Mouse (Mus musculus) kidney, adult 9 months (tissue): Measurements from ENCODE around the gene Il18r1.
A peak's percentile ranks its signal among the peaks of the same experiment; 100 is the strongest.

Experiments
- DNase-seq: peaks from one replicate; pipeline ENCODE4 v3.0.0; 2022

Gene Il18r1

GRCm38 (mm10) chr1:40499708-40500107 lies 34.4 kb downstream of the Il18r1 start:
- DNase-seq, result no peak

- DNase-seq, result no peak
Measured at GRCm38 (mm10) chr1:40501126-40501525, 35.8 kb downstream of the Il18r1 start.

GRCm38 (mm10) chr1:40501546-40502398 lies 36.4 kb downstream of the Il18r1 start:
- no peak for DNase-seq

GRCm38 (mm10) chr1:40504548-40504947 lies 39.2 kb downstream of the Il18r1 start:
- no peak for DNase-seq

- no peak for DNase-seq
Measured at GRCm38 (mm10) chr1:40514851-40515585, 49.7 kb downstream of the Il18r1 start, which contains the start of gene Il18rap. TSS of gene Il18rap (plus strand) at chr1:40515362.

GRCm38 (mm10) chr1:40516364-40516763 lies 51.0 kb downstream of the Il18r1 start:
- DNase-seq, result no peak

- DNase-seq, result no peak
Measured at GRCm38 (mm10) chr1:40522918-40523317, 57.6 kb downstream of the Il18r1 start.

- no peak for DNase-seq
Measured at GRCm38 (mm10) chr1:40523971-40524722, 58.8 kb downstream of the Il18r1 start.

- no peak for DNase-seq
Measured at GRCm38 (mm10) chr1:40529287-40529686, 63.9 kb downstream of the Il18r1 start.

- peak; percentile 4 for DNase-seq
Measured at GRCm38 (mm10) chr1:40537577-40537976, 72.2 kb downstream of the Il18r1 start.

- peak; percentile 58 for DNase-seq
Measured at GRCm38 (mm10) chr1:40544650-40545049, 79.3 kb downstream of the Il18r1 start.

- no peak for DNase-seq
Measured at GRCm38 (mm10) chr1:40546645-40547044, 81.3 kb downstream of the Il18r1 start.

- no peak for DNase-seq
Measured at GRCm38 (mm10) chr1:40547064-40547572, 81.8 kb downstream of the Il18r1 start.

- DNase-seq, result no peak
Measured at GRCm38 (mm10) chr1:40547762-40548161, 82.4 kb downstream of the Il18r1 start.
